Mouse (Mus musculus) liver, postnatal 0 days (tissue): ENCODE measurements at regions not wholly inside any gene's neighbourhood (a gene's known extent, or its start where the extent isn't known, plus 50 kb on each side); places are given as distances from the start of the nearest gene placed in this dataset.

ENCODE experiments used
- ATAC-seq: fragments of 200-750 bp; cut with Nextera tagmentation; 2 replicates; pipeline ENCODE4 v1.8.0; 2017; ENCODE audit warnings: mild to moderate bottlenecking, moderate library complexity
- DNase-seq: peaks from one replicate; pipeline ENCODE4 v3.0.0-alpha.2; 2016
- H3K27ac ChIP-seq: fragments of 300-500 bp; sonication (generic); 2 replicates; pipeline ENCODE4 v1.5.1; 2014; ENCODE audit warnings: antibody characterized with exemption, moderate library complexity, mild to moderate bottlenecking, low read depth
- H3K27me3 ChIP-seq: fragments of 300-500 bp; sonication (generic); 2 replicates; pipeline ENCODE4 v1.6.1; 2014; ENCODE audit warnings: low read length, control low read depth, mixed read lengths; ENCODE audit not compliant: insufficient read depth
- H3K36me3 ChIP-seq: fragments of 300-500 bp; sonication (generic); replicated peaks from 2 replicates; pipeline ENCODE4 v1.6.1; 2014; ENCODE audit warnings: mild to moderate bottlenecking, control low read depth, low read length, moderate library complexity, mixed read lengths; ENCODE audit not compliant: insufficient read depth
- H3K4me1 ChIP-seq: fragments of 300-500 bp; sonication (generic); 2 replicates; pipeline ENCODE4 v1.6.1; 2014; ENCODE audit warnings: antibody characterized with exemption, mild to moderate bottlenecking, control low read depth; ENCODE audit not compliant: insufficient read depth
- H3K4me2 ChIP-seq: fragments of 300-500 bp; sonication (generic); 2 replicates; pipeline ENCODE4 v1.6.1; 2014; ENCODE audit warnings: low read depth, mild to moderate bottlenecking, low read length, moderate library complexity, mixed read lengths
- H3K4me3 ChIP-seq: fragments of 300-500 bp; sonication (generic); 2 replicates; pipeline ENCODE4 v1.5.1; 2014; ENCODE audit warnings: low read depth, low read length
- H3K9ac ChIP-seq: fragments of 300-500 bp; sonication (generic); replicated peaks from 2 replicates; pipeline ENCODE4 v1.6.1; 2014; ENCODE audit warnings: mild to moderate bottlenecking, moderate library complexity
- H3K9me3 ChIP-seq: fragments of 300-500 bp; sonication (generic); 2 replicates; pipeline ENCODE4 v1.6.1; 2016; ENCODE audit warnings: mild to moderate bottlenecking, control low read depth, low read length, mixed read lengths
- CTCF ChIP-seq: sonication (generic); IDR thresholded peaks from 2 replicates; pipeline ENCODE4 v1.5.1; 2016; ENCODE audit warnings: antibody characterized with exemption, low read depth
- EP300 ChIP-seq: IDR thresholded peaks from 2 replicates; pipeline ENCODE4 v1.6.1; 2016; ENCODE audit warnings: antibody characterized with exemption, low read depth, mild to moderate bottlenecking
- WGBS: fragments of 180-500 bp; shearing (Covaris S2); extraction: QIAGEN DNeasy Blood & Tissue Kit; methylation state at CpG from one replicate; pipeline ENCODE4 v1.1.7; 2014; ENCODE audit not compliant: insufficient replicate concordance; 5-methylcytosine and 5-hydroxymethylcytosine counted together

DNA sequence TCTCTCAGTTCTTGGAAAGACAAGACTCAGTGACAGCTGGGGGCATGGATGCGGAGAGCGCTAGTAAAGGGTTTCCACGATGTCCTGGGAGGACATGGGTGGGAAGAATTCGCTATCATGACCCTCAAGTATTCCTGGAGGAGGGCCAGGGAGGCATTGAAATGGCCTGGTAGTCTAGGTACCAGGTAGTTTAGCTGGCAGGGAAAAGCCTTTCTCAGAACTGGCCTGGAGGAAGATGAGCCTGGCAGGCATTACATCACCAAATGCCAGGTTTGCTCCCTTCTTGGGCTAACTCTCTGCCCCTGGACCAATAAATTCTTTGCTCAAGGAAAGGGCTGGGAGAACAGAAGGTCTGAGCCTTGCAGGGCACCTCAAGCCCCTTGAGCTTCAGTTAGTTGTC lies 118.5 kb downstream of the Vegfa start:
- Histone ChIP-seq H3K36me3 (no peaks in the 10 kb centered on the region), H3K4me3 (no peak overlapping the region), H3K9ac (no peak overlapping the region), H3K27me3 (no peaks in the 10 kb centered on the region), H3K27ac (no peak overlapping the region), H3K4me1 (peaks cover 7% of the 10 kb centered on the region), H3K9me3 (peaks cover 7% of the 10 kb centered on the region; the same call in 1 of the 2 replicates), H3K4me2 (no peak overlapping the region)
- TF ChIP-seq CTCF (no peak), EP300 (no peak)
- DNase-seq (no peak), ATAC-seq (no peak)
- 86% methylated on average over 4 of the region's 4 CpGs for WGBS

DNA sequence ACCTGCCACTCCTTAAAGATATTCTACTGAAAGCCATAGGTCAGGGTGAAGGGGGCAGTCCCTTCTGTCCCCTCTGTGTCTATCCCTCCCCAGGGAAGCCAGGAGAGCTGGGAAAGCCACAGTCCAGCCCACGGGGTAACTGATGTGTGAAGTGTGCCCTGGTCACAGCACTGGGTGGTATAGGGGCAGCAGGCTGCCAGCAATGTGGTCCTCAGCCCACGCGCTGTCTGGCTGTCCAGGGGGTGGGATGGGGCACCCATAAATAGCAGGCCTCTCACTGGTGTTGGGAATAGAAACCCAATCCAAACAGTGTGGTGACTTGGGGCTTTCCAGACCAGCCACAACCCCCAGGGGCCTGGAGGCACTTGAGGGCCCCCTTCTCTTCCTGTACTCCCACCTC lies 120.0 kb downstream of the Vegfa start:
- Histone ChIP-seq H3K4me1 (peaks cover 5% of the 10 kb centered on the region), H3K36me3 (no peaks in the 10 kb centered on the region), H3K9ac (no peak overlapping the region), H3K27ac (no peak overlapping the region), H3K9me3 (peaks cover 7% of the 10 kb centered on the region; the same call in 1 of the 2 replicates), H3K4me2 (no peak overlapping the region), H3K27me3 (no peaks in the 10 kb centered on the region), H3K4me3 (no peak overlapping the region)
- WGBS = 76% methylated on average over 3 of the region's 3 CpGs
- TF ChIP-seq CTCF (no peak), EP300 (no peak)
- no peak for DNase-seq
- no peak for ATAC-seq

DNA sequence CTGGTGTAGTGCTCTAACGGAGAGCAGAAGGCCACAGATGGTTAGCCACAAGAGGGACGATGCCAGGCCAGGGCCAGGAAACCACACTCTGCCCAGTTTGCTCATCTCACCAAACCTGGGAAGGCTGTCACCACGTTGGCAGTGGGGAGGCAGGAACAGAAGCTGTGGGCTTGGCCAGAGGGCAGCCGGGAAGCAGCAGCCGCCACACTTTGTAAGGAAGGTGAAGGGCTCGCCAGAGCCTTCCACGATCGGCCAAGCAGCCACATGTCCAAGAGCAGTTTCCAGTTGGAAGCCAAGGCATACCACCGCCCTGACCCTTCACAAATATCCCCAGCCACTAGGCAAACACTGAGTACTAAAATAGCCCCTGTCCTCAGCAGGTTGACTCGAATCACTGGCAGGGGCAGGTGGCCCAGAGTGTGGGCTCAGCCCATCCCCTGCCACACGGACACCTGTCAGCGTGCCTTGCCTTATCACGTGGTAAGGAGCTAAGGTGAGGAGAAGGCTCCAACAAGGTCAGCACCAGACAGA lies 120.9 kb downstream of the Vegfa start:
- Histone ChIP-seq H3K9me3 (peaks cover 7% of the 10 kb centered on the region; the same call in 1 of the 2 replicates), H3K36me3 (no peaks in the 10 kb centered on the region), H3K27ac (no peak overlapping the region), H3K27me3 (no peaks in the 10 kb centered on the region), H3K4me2 (no peak overlapping the region), H3K4me1 (no peaks in the 10 kb centered on the region; the same call in none of the 2 replicates), H3K9ac (no peak overlapping the region), H3K4me3 (no peak overlapping the region)
- no peak for TF ChIP-seq CTCF
- no peak for TF ChIP-seq EP300
- DNase-seq (no peak), ATAC-seq (no peak)
- WGBS = 81% methylated on average over 13 of the region's 13 CpGs

DNA sequence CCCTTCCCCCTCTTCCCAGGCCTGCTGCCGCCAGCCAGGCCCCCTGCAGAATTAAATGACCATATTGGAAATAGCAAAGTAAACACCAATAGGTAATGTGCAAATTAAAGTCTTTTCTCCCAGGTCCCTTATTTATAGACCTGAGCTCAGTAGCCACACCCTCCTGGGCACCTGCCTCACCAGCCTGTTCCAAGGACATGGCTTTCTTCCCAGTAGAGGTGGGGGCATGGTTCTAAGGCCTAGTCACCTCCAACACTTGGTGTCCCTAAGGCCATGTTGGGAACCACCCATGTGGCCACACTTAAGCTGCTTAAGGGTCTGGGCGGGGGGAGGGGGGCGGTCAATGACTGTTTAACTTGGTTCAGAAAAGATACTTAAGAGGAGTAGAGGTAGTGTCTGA lies 121.9 kb downstream of the Vegfa start:
- no peak overlapping the region for H3K9ac ChIP-seq
- TF ChIP-seq EP300 (no peak), CTCF (no peak)
- H3K4me2 ChIP-seq = no peak overlapping the region
- DNase-seq (no peak), ATAC-seq (no peak)
- no peaks in the 10 kb centered on the region; the same call in none of the 2 replicates for H3K4me1 ChIP-seq
- WGBS = 79% methylated on average over 3 of the region's 3 CpGs
- H3K9me3 ChIP-seq = peaks cover 7% of the 10 kb centered on the region; the same call in 1 of the 2 replicates
- H3K27me3 ChIP-seq = no peaks in the 10 kb centered on the region
- no peak overlapping the region for H3K27ac ChIP-seq
- H3K36me3 ChIP-seq = no peaks in the 10 kb centered on the region
- no peak overlapping the region for H3K4me3 ChIP-seq

DNA sequence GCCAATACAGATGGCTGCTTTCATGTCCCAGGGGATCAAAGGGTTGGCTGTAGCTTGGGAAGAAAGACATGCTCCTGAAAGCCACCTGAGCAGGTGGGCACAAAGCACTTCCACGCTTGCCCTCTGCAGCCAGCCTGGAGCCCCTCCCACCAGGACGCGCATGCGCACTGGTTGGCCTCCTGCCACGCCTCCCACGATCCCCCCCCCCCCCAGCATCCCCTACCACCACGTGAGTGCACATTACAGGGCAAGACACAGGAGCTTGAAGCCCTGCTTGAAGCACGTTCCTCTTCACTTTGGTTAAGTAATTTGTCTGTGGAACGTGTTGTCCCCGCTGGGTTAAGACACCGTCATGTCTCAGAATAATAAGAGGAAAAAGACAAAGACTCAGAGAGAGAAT lies 124.6 kb downstream of the Vegfa start:
- ATAC-seq = no peak
- TF ChIP-seq EP300 (no peak), CTCF (no peak)

DNA sequence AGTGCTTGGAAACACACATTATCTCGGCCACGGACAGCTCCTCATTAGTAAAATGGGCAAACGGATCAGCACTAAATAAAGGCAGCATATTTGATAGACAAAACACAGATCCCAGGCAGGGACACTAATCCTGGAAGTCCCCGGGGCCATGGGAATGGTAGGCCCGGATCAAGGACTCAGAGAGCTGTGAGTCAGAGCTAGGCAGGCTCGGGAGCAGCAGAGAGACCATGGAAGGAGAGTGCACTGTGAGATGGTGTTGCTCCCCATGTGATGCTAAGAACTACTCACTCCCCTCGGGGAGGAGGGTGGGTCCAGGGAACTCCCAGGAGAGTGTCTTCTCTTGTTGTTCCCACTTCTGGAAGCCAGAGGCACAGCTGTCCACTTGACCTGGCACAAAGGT lies 126.6 kb downstream of the Vegfa start:
- ATAC-seq (no peak), DNase-seq (no peak)
- 67% methylated on average over 7 of the region's 7 CpGs for WGBS
- no peaks in the 10 kb centered on the region; the same call in 1 of the 2 replicates for H3K4me1 ChIP-seq
- TF ChIP-seq EP300 (no peak), CTCF (no peak)
- H3K27ac ChIP-seq = no peak overlapping the region
- H3K36me3 ChIP-seq = no peaks in the 10 kb centered on the region
- H3K4me3 ChIP-seq = no peak overlapping the region
- no peak overlapping the region for H3K9ac ChIP-seq
- no peaks in the 10 kb centered on the region for H3K9me3 ChIP-seq
- H3K27me3 ChIP-seq = no peaks in the 10 kb centered on the region
- no peak overlapping the region for H3K4me2 ChIP-seq

More for the DNA sequence above, 124.6 kb downstream of the Vegfa start:
- 61% methylated on average over 11 of the region's 11 CpGs for WGBS
- DNase-seq = no peak
- Histone ChIP-seq H3K9me3 (peaks cover 7% of the 10 kb centered on the region; the same call in 1 of the 2 replicates), H3K36me3 (no peaks in the 10 kb centered on the region), H3K4me2 (no peak overlapping the region), H3K27ac (no peak overlapping the region), H3K4me3 (no peak overlapping the region), H3K4me1 (no peaks in the 10 kb centered on the region; the same call in 1 of the 2 replicates), H3K27me3 (no peaks in the 10 kb centered on the region), H3K9ac (no peak overlapping the region)
